Mouse (Mus musculus): ENCODE measurements around the gene Gm20517. TPM values are rescaled to one million over a fixed set of nuclear protein-coding genes. Genes with fewer than 3 reads are reported as not detected.

Gm20517 gene
- 1.3 and 2.0 TPM in 2 replicates for polyA plus RNA-seq (2015; fragmentation: Nextera tagmentation; extraction: Ambion mirVana)

GRCm38 (mm10) chr17:47610849-47611660, at the start of gene Gm20517, which contains the start of the genes Bysl and Med20:
Gene Gm20517, plus strand, starts transcription at chr17:47611589.
Gene Bysl, minus strand, starts transcription at chr17:47611492.
Gene Med20, plus strand, starts transcription at chr17:47611582.
- under 1% methylated on average over 59 of the region's 59 CpGs for WGBS
- no peaks in the 10 kb centered on the region for H3K9me3 ChIP-seq (replicated peaks; ENCODE audit: control insufficient read depth, low read length, poor library complexity, severe bottlenecking)

DNA sequence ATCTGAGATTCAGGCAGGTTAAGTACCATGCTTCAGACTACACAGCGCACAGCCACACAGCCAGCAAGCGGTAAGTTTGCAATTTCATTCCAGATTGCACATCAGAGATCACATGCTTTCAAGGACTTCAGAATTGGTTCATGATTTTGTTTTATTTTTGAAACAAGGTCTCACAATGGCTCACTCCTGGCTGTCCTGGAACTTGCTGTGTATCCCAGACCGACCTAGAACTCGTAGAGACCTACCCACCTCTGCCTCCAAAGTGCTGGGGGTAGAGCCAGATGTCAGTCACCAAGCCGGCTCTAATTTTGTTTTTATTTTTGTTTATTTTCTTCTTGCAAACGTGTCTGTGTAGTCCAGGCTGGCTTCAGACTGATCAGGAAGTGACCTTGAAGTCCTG, 48.5 kb upstream of the Gm20517 start:
- H3K9me3 ChIP-seq (replicated peaks; ENCODE audit: control insufficient read depth, low read length, poor library complexity, severe bottlenecking) = no peaks in the 10 kb centered on the region
- H3K4me3 ChIP-seq (ENCODE audit: low read depth, low read length) = no peak overlapping the region
- no peak overlapping the region for H3K27ac ChIP-seq (ENCODE audit: low read length)
- H3K36me3 ChIP-seq (ENCODE audit: control insufficient read depth, insufficient read depth, low read length) = no peaks in the 10 kb centered on the region
- no peak for ATAC-seq
- no peak overlapping the region for H3K4me2 ChIP-seq (ENCODE audit: low read length)
- no peaks in the 10 kb centered on the region for H3K27me3 ChIP-seq (ENCODE audit: control insufficient read depth, insufficient read depth, low read depth, low read length)
- H3K9ac ChIP-seq (ENCODE audit: low read depth, low read length) = no peak overlapping the region
- no peaks in the 10 kb centered on the region for H3K4me1 ChIP-seq (ENCODE audit: control insufficient read depth, insufficient read depth, low read length)
- WGBS = 76% methylated on average over 6 of the region's 6 CpGs

More at GRCm38 (mm10) chr17:47610849-47611660, at the start of gene Gm20517, which contains the start of the genes Bysl and Med20:
- peak within 1 kb of the TSS; percentile 80 for H3K9ac ChIP-seq (ENCODE audit: low read depth, low read length)
- peak within 1 kb of the TSS; percentile 95 for H3K4me2 ChIP-seq (ENCODE audit: low read length)
- ATAC-seq = peak; percentile 94
- H3K36me3 ChIP-seq (ENCODE audit: control insufficient read depth, insufficient read depth, low read length) = peaks cover 9% of the 10 kb centered on the region
- peak within 1 kb of the TSS; percentile 80 for H3K27ac ChIP-seq (ENCODE audit: low read length)
- peaks cover 24% of the 10 kb centered on the region for H3K4me1 ChIP-seq (ENCODE audit: control insufficient read depth, insufficient read depth, low read length)
- H3K27me3 ChIP-seq (ENCODE audit: control insufficient read depth, insufficient read depth, low read depth, low read length) = no peaks in the 10 kb centered on the region
- peak within 1 kb of the TSS; percentile 84 for H3K4me3 ChIP-seq (ENCODE audit: low read depth, low read length)

DNA sequence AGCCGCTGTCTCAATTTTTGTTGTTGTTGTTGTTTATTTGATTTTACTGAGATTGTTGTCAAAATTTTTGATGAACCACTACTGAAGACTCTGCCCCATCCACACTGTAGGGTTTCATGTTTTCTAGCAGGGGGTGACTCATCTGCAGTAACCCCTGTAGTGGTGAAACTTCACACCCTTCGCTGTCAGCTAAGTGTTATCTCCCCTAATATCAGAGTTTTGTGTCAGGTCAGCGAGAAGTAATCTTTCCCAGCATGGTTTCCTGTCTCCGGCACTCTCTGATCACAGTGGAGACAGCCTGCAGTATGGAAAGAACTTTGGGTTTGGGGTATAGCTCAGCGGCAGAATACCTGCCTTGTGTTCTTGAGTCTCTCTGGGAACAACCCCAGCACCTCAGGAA, 46.8 kb upstream of the Gm20517 start:
- no peaks in the 10 kb centered on the region for H3K9me3 ChIP-seq (replicated peaks; ENCODE audit: control insufficient read depth, low read length, poor library complexity, severe bottlenecking)
- H3K4me1 ChIP-seq (ENCODE audit: control insufficient read depth, insufficient read depth, low read length) = no peaks in the 10 kb centered on the region
- 88% methylated on average over 5 of the region's 5 CpGs for WGBS
- no peak overlapping the region for H3K4me2 ChIP-seq (ENCODE audit: low read length)
- no peaks in the 10 kb centered on the region for H3K36me3 ChIP-seq (ENCODE audit: control insufficient read depth, insufficient read depth, low read length)
- H3K4me3 ChIP-seq (ENCODE audit: low read depth, low read length) = no peak overlapping the region
- no peak overlapping the region for H3K27ac ChIP-seq (ENCODE audit: low read length)
- H3K9ac ChIP-seq (ENCODE audit: low read depth, low read length) = no peak overlapping the region
- no peak for ATAC-seq
- H3K27me3 ChIP-seq (ENCODE audit: control insufficient read depth, insufficient read depth, low read depth, low read length) = no peaks in the 10 kb centered on the region

GRCm38 (mm10) chr17:47566133-47566532, 45.3 kb upstream of the Gm20517 start:
- Histone ChIP-seq H3K4me3 (ENCODE audit: low read depth, low read length) (no peak overlapping the region), H3K9ac (ENCODE audit: low read depth, low read length) (no peak overlapping the region), H3K9me3 (replicated peaks; ENCODE audit: control insufficient read depth, low read length, poor library complexity, severe bottlenecking) (no peaks in the 10 kb centered on the region), H3K36me3 (ENCODE audit: control insufficient read depth, insufficient read depth, low read length) (no peaks in the 10 kb centered on the region), H3K4me1 (ENCODE audit: control insufficient read depth, insufficient read depth, low read length) (no peaks in the 10 kb centered on the region), H3K27me3 (ENCODE audit: control insufficient read depth, insufficient read depth, low read depth, low read length) (no peaks in the 10 kb centered on the region), H3K27ac (ENCODE audit: low read length) (no peak overlapping the region), H3K4me2 (ENCODE audit: low read length) (no peak overlapping the region)
- ATAC-seq = no peak
- WGBS = 28% methylated on average over 2 of the region's 2 CpGs

DNA sequence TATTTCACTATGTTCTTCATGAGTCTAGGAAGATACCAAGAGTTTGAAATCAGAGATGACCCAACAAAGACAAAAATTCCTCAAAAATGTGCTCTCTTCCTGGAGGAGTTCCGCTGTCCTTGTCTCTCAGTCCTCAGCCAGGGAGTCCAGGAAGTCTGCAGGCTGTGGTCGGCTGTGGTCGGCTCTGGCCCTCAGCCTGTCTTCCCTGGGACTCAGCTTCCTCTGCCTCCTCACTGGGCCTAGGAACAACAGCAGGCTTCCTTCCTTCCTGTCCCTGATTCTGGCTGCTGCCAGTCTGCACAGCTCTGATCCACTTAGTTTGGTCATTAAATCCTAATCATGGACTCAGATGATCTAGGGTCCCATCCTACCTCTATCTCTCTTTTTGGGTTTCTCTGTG, 44.1 kb upstream of the Gm20517 start:
- Histone ChIP-seq H3K27ac (ENCODE audit: low read length) (no peak overlapping the region), H3K4me2 (ENCODE audit: low read length) (no peak overlapping the region), H3K9ac (ENCODE audit: low read depth, low read length) (no peak overlapping the region), H3K9me3 (replicated peaks; ENCODE audit: control insufficient read depth, low read length, poor library complexity, severe bottlenecking) (no peaks in the 10 kb centered on the region), H3K4me1 (ENCODE audit: control insufficient read depth, insufficient read depth, low read length) (no peaks in the 10 kb centered on the region), H3K4me3 (ENCODE audit: low read depth, low read length) (no peak overlapping the region), H3K27me3 (ENCODE audit: control insufficient read depth, insufficient read depth, low read depth, low read length) (no peaks in the 10 kb centered on the region), H3K36me3 (ENCODE audit: control insufficient read depth, insufficient read depth, low read length) (no peaks in the 10 kb centered on the region)
- 73% methylated on average over 3 of the region's 3 CpGs for WGBS
- ATAC-seq = no peak

- WGBS = 98% methylated on average over 3 of the region's 3 CpGs
- Histone ChIP-seq H3K9ac (ENCODE audit: low read depth, low read length) (no peak overlapping the region), H3K27ac (ENCODE audit: low read length) (no peak overlapping the region), H3K9me3 (replicated peaks; ENCODE audit: control insufficient read depth, low read length, poor library complexity, severe bottlenecking) (no peaks in the 10 kb centered on the region), H3K36me3 (ENCODE audit: control insufficient read depth, insufficient read depth, low read length) (no peaks in the 10 kb centered on the region), H3K27me3 (ENCODE audit: control insufficient read depth, insufficient read depth, low read depth, low read length) (no peaks in the 10 kb centered on the region), H3K4me2 (ENCODE audit: low read length) (no peak overlapping the region), H3K4me3 (ENCODE audit: low read depth, low read length) (no peak overlapping the region), H3K4me1 (ENCODE audit: control insufficient read depth, insufficient read depth, low read length) (no peaks in the 10 kb centered on the region)
- ATAC-seq = no peak
Observed at GRCm38 (mm10) chr17:47568389-47568788, 43.0 kb upstream of the Gm20517 start.

- no peaks in the 10 kb centered on the region for H3K36me3 ChIP-seq (ENCODE audit: control insufficient read depth, insufficient read depth, low read length)
- ATAC-seq = no peak
- no peaks in the 10 kb centered on the region for H3K4me1 ChIP-seq (ENCODE audit: control insufficient read depth, insufficient read depth, low read length)
- H3K9me3 ChIP-seq (replicated peaks; ENCODE audit: control insufficient read depth, low read length, poor library complexity, severe bottlenecking) = no peaks in the 10 kb centered on the region
- H3K9ac ChIP-seq (ENCODE audit: low read depth, low read length) = no peak overlapping the region
- H3K27me3 ChIP-seq (ENCODE audit: control insufficient read depth, insufficient read depth, low read depth, low read length) = no peaks in the 10 kb centered on the region
- 42% methylated on average over 10 of the region's 10 CpGs for WGBS
- no peak overlapping the region for H3K4me2 ChIP-seq (ENCODE audit: low read length)
- no peak overlapping the region for H3K27ac ChIP-seq (ENCODE audit: low read length)
- H3K4me3 ChIP-seq (ENCODE audit: low read depth, low read length) = no peak overlapping the region
Observed at GRCm38 (mm10) chr17:47568951-47569527, 42.4 kb upstream of the Gm20517 start.

DNA sequence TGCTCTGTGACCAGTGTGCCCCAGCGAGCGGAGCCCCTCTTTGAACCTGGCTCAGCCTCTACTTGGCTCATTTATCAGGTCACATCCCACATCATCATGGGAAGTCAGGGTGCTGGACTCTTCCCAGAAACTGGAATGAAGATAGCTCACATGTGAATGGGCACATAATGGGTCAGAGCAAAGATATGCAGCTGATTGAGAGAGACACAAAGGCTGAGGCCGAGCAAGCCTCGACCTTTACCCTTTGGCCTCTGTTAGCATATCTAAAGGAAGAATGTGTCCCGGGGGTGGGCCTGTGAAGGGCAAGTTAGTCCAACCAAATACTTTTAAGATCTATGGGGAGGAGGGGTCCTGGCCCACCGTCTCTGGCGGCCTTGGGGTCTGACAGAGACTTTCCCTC, 39.8 kb upstream of the Gm20517 start:
- no peak overlapping the region for H3K4me3 ChIP-seq (ENCODE audit: low read depth, low read length)
- H3K4me1 ChIP-seq (ENCODE audit: control insufficient read depth, insufficient read depth, low read length) = no peaks in the 10 kb centered on the region
- no peak overlapping the region for H3K27ac ChIP-seq (ENCODE audit: low read length)
- 17% methylated on average over 7 of the region's 7 CpGs for WGBS
- H3K4me2 ChIP-seq (ENCODE audit: low read length) = no peak overlapping the region
- ATAC-seq = no peak
- no peaks in the 10 kb centered on the region for H3K36me3 ChIP-seq (ENCODE audit: control insufficient read depth, insufficient read depth, low read length)
- H3K9me3 ChIP-seq (replicated peaks; ENCODE audit: control insufficient read depth, low read length, poor library complexity, severe bottlenecking) = no peaks in the 10 kb centered on the region
- no peaks in the 10 kb centered on the region for H3K27me3 ChIP-seq (ENCODE audit: control insufficient read depth, insufficient read depth, low read depth, low read length)
- H3K9ac ChIP-seq (ENCODE audit: low read depth, low read length) = no peak overlapping the region

GRCm38 (mm10) chr17:47572436-47572835, 39.0 kb upstream of the Gm20517 start:
- Histone ChIP-seq H3K4me3 (ENCODE audit: low read depth, low read length) (no peak overlapping the region), H3K36me3 (ENCODE audit: control insufficient read depth, insufficient read depth, low read length) (no peaks in the 10 kb centered on the region), H3K9ac (ENCODE audit: low read depth, low read length) (no peak overlapping the region), H3K4me1 (ENCODE audit: control insufficient read depth, insufficient read depth, low read length) (no peaks in the 10 kb centered on the region), H3K27ac (ENCODE audit: low read length) (no peak overlapping the region), H3K9me3 (replicated peaks; ENCODE audit: control insufficient read depth, low read length, poor library complexity, severe bottlenecking) (no peaks in the 10 kb centered on the region), H3K4me2 (ENCODE audit: low read length) (no peak overlapping the region), H3K27me3 (ENCODE audit: control insufficient read depth, insufficient read depth, low read depth, low read length) (no peaks in the 10 kb centered on the region)
- no peak for ATAC-seq

Data from midbrain, embryonic 16.5 days (tissue).